Mouse (Mus musculus) CH12.LX (cell line): ENCODE measurements around the gene Samd14. TPM values are rescaled to one million over a fixed set of nuclear protein-coding genes. Genes with fewer than 3 reads are reported as not detected.

Source experiments
- DNase-seq: peaks from one replicate; pipeline ENCODE4 v3.0.0-alpha.2; 2013; ENCODE audit errors: extremely low read depth
- H3K27ac ChIP-seq: 2 replicates; pipeline ENCODE4 v1.5.1; 2012; ENCODE audit warnings: low read depth, mild to moderate bottlenecking, control low read depth, moderate library complexity; ENCODE audit not compliant: insufficient read depth
- H3K27me3 ChIP-seq: replicated peaks from 2 replicates; pipeline ENCODE3; 2012; ENCODE audit warnings: inconsistent platforms
- H3K36me3 ChIP-seq, 2 experiments: replicated peaks in 1 of 2; 2 replicates each; pipeline versions ENCODE3 to v1.6.1; 2012; ENCODE audit warnings: inconsistent platforms in 1 of 2, low read length in 1 of 2, mild to moderate bottlenecking in 1 of 2, mixed read lengths in 1 of 2, moderate library complexity in 1 of 2; ENCODE audit not compliant: control insufficient read depth in 1 of 2, insufficient read depth in 1 of 2
- H3K4me1 ChIP-seq, 2 experiments: 2 replicates each; pipeline ENCODE4 v1.6.1; 2012; ENCODE audit warnings: inconsistent platforms in 1 of 2, moderate library complexity in 1 of 2; ENCODE audit not compliant: insufficient read depth in 2 of 2, control insufficient read depth in 1 of 2
- H3K4me2 ChIP-seq: 2 replicates; pipeline ENCODE4 v1.6.1; 2012; ENCODE audit warnings: low read depth, mild to moderate bottlenecking, control low read depth; ENCODE audit not compliant: poor library complexity, insufficient read depth, severe bottlenecking
- H3K4me3 ChIP-seq, 3 experiments: fragments of 150-350 bp in 1 of 3; sonication (generic) in 1 of 3; replicated peaks in 1 of 3; 2 replicates each; pipeline versions ENCODE3 to v1.5.1; 2011 to 2012; ENCODE audit warnings: low read depth in 2 of 3, low read length in 2 of 3, mild to moderate bottlenecking in 2 of 3, moderate library complexity in 2 of 3, control low read depth in 1 of 3, improper control_type of control experiment in 1 of 3, inconsistent platforms in 1 of 3, mixed read lengths in 1 of 3; ENCODE audit not compliant: poor library complexity in 1 of 3
- H3K79me2 ChIP-seq: replicated peaks from 2 replicates; pipeline ENCODE4 v1.6.1; 2012; ENCODE audit warnings: mild to moderate bottlenecking, moderate library complexity; ENCODE audit not compliant: control insufficient read depth, poor library complexity, insufficient read depth, severe bottlenecking; ENCODE audit errors: extremely low read depth
- H3K9ac ChIP-seq: 2 replicates; pipeline ENCODE4 v1.6.1; 2012; ENCODE audit warnings: low read depth, mild to moderate bottlenecking, control low read depth, moderate library complexity; ENCODE audit not compliant: insufficient read depth
- H3K9me3 ChIP-seq: replicated peaks from 2 replicates; pipeline ENCODE3; 2012; ENCODE audit warnings: low read length, inconsistent platforms, mixed read lengths
- BHLHE40 ChIP-seq: IDR thresholded peaks from 2 replicates; pipeline ENCODE4 v1.6.1; 2011; ENCODE audit warnings: mild to moderate bottlenecking, low read depth, low read length, improper control_type of control experiment
- CHD2 ChIP-seq: IDR thresholded peaks from 2 replicates; pipeline ENCODE4 v1.6.1; 2011; ENCODE audit warnings: low read length, improper control_type of control experiment
- CTCF ChIP-seq, 2 experiments: IDR thresholded peaks in 1 of 2; conservative IDR thresholded peaks in 1 of 2; 2 replicates each; pipeline ENCODE4 v1.5.1; 2011 to 2012; ENCODE audit warnings: low read depth in 2 of 2, low read length in 2 of 2, improper control_type of control experiment in 1 of 2, inconsistent platforms in 1 of 2, mild to moderate bottlenecking in 1 of 2, moderate library complexity in 1 of 2
- EP300 ChIP-seq: IDR thresholded peaks from 2 replicates; pipeline ENCODE4 v1.6.1; 2011; ENCODE audit warnings: low read length, improper control_type of control experiment
- ETS1 ChIP-seq: conservative IDR thresholded peaks from 2 replicates; pipeline ENCODE4 v1.6.1; 2012; ENCODE audit warnings: low read depth, mild to moderate bottlenecking, inconsistent platforms, low read length, improper control_type of control experiment, moderate library complexity
- GABPA ChIP-seq: IDR thresholded peaks from 2 replicates; pipeline ENCODE4 v1.6.1; 2012; ENCODE audit warnings: low read depth, low read length, improper control_type of control experiment, inconsistent platforms; ENCODE audit not compliant: insufficient replicate concordance
- HCFC1 ChIP-seq: IDR thresholded peaks from 2 replicates; pipeline ENCODE4 v1.6.1; 2012; ENCODE audit warnings: low read depth, mild to moderate bottlenecking, inconsistent platforms, low read length, improper control_type of control experiment
- IRF4 ChIP-seq: IDR thresholded peaks from 2 replicates; pipeline ENCODE4 v1.6.1; 2014; ENCODE audit warnings: low read depth, mild to moderate bottlenecking, inconsistent platforms, low read length, improper control_type of control experiment
- JUN ChIP-seq: IDR thresholded peaks from 2 replicates; pipeline ENCODE4 v1.6.1; 2011; ENCODE audit warnings: low read depth, mild to moderate bottlenecking, low read length, improper control_type of control experiment, moderate library complexity; ENCODE audit not compliant: insufficient read depth
- JUND ChIP-seq: conservative IDR thresholded peaks from 2 replicates; pipeline ENCODE4 v1.6.1; 2011; ENCODE audit warnings: low read depth, low read length, improper control_type of control experiment
- KAT2A ChIP-seq: IDR thresholded peaks from 2 replicates; pipeline ENCODE4 v1.6.1; 2012; ENCODE audit warnings: low read length, improper control_type of control experiment, inconsistent platforms; ENCODE audit not compliant: insufficient replicate concordance
- MAFK ChIP-seq: IDR thresholded peaks from 2 replicates; pipeline ENCODE4 v1.6.1; 2011; ENCODE audit warnings: low read length, improper control_type of control experiment; ENCODE audit not compliant: insufficient replicate concordance
- MAX ChIP-seq: IDR thresholded peaks from 2 replicates; pipeline ENCODE4 v1.6.1; 2011; ENCODE audit warnings: low read length, improper control_type of control experiment
- MEF2A ChIP-seq: IDR thresholded peaks from 2 replicates; pipeline ENCODE4 v1.6.1; 2014; ENCODE audit warnings: low read depth, mild to moderate bottlenecking, inconsistent platforms, low read length, improper control_type of control experiment, borderline replicate concordance
- MXI1 ChIP-seq: IDR thresholded peaks from 2 replicates; pipeline ENCODE4 v1.6.1; 2011; ENCODE audit warnings: mild to moderate bottlenecking, low read depth, low read length, improper control_type of control experiment
- PAX5 ChIP-seq: IDR thresholded peaks from 2 replicates; pipeline ENCODE4 v1.6.1; 2012; ENCODE audit warnings: low read length, inconsistent platforms, mixed read lengths
- POLR2A ChIP-seq: IDR thresholded peaks from 2 replicates; pipeline ENCODE4 v1.6.1; 2011; ENCODE audit warnings: low read depth, mild to moderate bottlenecking, improper control_type of control experiment, low read length
- SMC3 ChIP-seq: IDR thresholded peaks from 2 replicates; pipeline ENCODE4 v1.6.1; 2011; ENCODE audit warnings: low read depth, low read length, improper control_type of control experiment
- TBP ChIP-seq: conservative IDR thresholded peaks from 2 replicates; pipeline ENCODE4 v1.6.1; 2011; ENCODE audit warnings: low read depth, low read length, improper control_type of control experiment
- TCF12 ChIP-seq: IDR thresholded peaks from 2 replicates; pipeline ENCODE4 v1.6.1; 2014; ENCODE audit warnings: low read depth, mild to moderate bottlenecking, inconsistent platforms, low read length, improper control_type of control experiment
- UBTF ChIP-seq: IDR thresholded peaks from 2 replicates; pipeline ENCODE4 v1.6.1; 2012; ENCODE audit warnings: low read depth, mild to moderate bottlenecking, inconsistent platforms, low read length, improper control_type of control experiment, moderate library complexity
- USF2 ChIP-seq: conservative IDR thresholded peaks from 2 replicates; pipeline ENCODE4 v1.6.1; 2011; ENCODE audit warnings: low read depth, low read length, improper control_type of control experiment
- dilution Hi-C: fragments of 300-500 bp; cut with MboI; formaldehyde crosslinking; loops from 2 replicates; pipeline ENCODE4 v1.14.3; 2020; ENCODE audit warnings: low sequenced_read_pairs; ENCODE audit not compliant: extremely low pct_unique_long_range_greater_than_20kb, extremely low pct_ligation_motif_present
- in situ Hi-C: fragments of 300-500 bp; cut with MboI; formaldehyde crosslinking; loops from 3 replicates; pipeline ENCODE4 v1.14.3; 2019; ENCODE audit warnings: low sequenced_read_pairs, low pct_ligation_motif_present, low pct_unique_long_range_greater_than_20kb, mixed read lengths
- polyA plus RNA-seq: library from polyadenylated mRNA; unstranded; fragments of >175 nt; gene quantifications from 2 replicates; pipeline ENCODE4 v1.2.1, GENCODE M21; 2012; ENCODE audit warnings: low read depth; ENCODE audit not compliant: insufficient read length
- total RNA-seq, 2 experiments: library from RNA; depleted of rRNA; stranded (reverse); fragments of 300-350 nt in 1 of 2; fragments of >200 nt in 1 of 2; gene quantifications; 2 replicates each; pipeline ENCODE4 v1.2.3; 2012 to 2014

The Samd14 gene
- total and polyA plus RNA-seq, 3 experiments: 0.17 TPM; not detected in 2

GRCm38 (mm10) chr11:95026849-95027248, 17.2 kb downstream of the Samd14 start:
- H3K27me3 ChIP-seq: peaks cover 66% of the 10 kb centered on the region
- dilution Hi-C loops: no loop called here
- peak; percentile 58 for DNase-seq
- H3K4me3 ChIP-seq: no peak overlapping the region
- H3K79me2 ChIP-seq: no peaks in the 10 kb centered on the region
- peaks cover 12% of the 10 kb centered on the region for H3K9me3 ChIP-seq
- in situ Hi-C loops: no loop called here
- H3K27ac ChIP-seq: no peak overlapping the region
- H3K4me1 ChIP-seq: peaks cover 19 to 45% of the 10 kb centered on the region in 2 experiments
- no peak overlapping the region for H3K4me2 ChIP-seq
- TF ChIP-seq BHLHE40 (peak; percentile 34; the same call in 1 of the 2 replicates), USF2 (no peak), GABPA (no peak), KAT2A (no peak), EP300 (0 out of 2 replicates have a peak, but pooled peaks have one; percentile 13), MXI1 (no peak), TCF12 (peak; percentile 50; the same call in 1 of the 2 replicates), ETS1 (peak; percentile 41; the same call in 1 of the 2 replicates)
- TF ChIP-seq, all 38 proteins: peak for 4
- no peaks in the 10 kb centered on the region for H3K36me3 ChIP-seq
- H3K9ac ChIP-seq: no peak overlapping the region

DNA sequence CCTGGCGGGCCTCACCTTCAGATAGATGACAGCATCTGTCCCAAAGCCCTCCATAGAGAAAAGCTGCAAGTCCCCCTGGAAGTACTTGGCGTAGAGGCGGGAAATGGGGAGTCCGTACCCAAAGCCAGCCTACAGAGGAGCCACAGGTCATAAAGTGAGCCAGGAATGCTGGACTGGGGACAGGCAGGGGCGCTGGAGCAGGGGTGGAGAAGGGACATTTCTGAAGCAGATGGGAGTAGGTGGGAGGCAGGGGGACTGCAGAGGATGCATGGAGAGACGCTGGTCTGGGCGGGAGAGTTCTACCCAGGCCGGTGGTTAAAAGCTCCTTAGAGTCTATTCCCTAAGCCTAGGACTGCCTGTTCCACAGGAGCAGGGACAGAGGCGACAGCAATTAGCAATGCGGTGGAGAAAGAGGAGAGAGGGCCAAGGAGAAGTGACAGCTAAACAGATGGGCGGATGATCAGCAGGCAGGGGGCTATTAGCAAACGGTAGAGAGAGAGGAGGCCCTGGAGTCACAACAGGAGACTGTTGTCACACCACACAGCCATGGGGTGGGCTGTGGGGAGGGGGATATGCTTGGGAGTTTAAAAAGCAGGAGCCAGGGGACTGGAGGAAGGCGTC, 18.3 kb downstream of the Samd14 start:
- dilution Hi-C loops (no loop called here), in situ Hi-C loops (no loop called here)
- H3K27ac ChIP-seq: no peak overlapping the region
- no peak overlapping the region for H3K4me2 ChIP-seq
- TF ChIP-seq SMC3: no peak
- no peak for TF ChIP-seq MAFK
- no peak for TF ChIP-seq UBTF
- TF ChIP-seq JUND: no peak
- no peak for TF ChIP-seq TBP
- H3K4me3 ChIP-seq: no peak overlapping the region
- H3K4me1 ChIP-seq: peaks cover 19 to 34% of the 10 kb centered on the region in 2 experiments
- no peaks in the 10 kb centered on the region for H3K79me2 ChIP-seq
- H3K9ac ChIP-seq: no peak overlapping the region
- H3K36me3 ChIP-seq: no peaks in the 10 kb centered on the region
- peaks cover 67% of the 10 kb centered on the region for H3K27me3 ChIP-seq
- no peak for DNase-seq
- peaks cover 8% of the 10 kb centered on the region for H3K9me3 ChIP-seq

DNA sequence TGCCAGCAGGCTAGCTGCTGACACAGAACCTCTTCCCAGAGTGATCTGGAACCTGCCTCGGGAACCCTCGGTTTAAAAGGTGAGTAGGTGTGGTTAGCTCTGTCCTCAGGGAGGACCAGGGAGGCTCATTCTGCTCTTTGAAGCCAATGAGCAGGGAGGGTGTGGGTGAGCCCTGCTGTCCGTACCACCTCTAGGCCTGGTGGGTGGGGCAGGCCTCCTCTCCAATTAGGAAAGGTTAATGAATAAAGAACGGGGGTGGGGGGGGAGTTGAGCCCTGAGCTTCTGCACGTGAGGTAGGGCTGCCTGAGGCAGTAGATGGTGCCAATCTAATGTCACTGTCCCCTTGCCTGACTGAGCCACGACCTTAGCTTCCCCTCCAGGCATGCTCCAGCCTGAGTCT, 23.3 kb downstream of the Samd14 start:
- H3K9me3 ChIP-seq: no peaks in the 10 kb centered on the region
- H3K27ac ChIP-seq: no peak overlapping the region
- no peaks in the 10 kb centered on the region for H3K79me2 ChIP-seq
- H3K27me3 ChIP-seq: peaks cover 76% of the 10 kb centered on the region
- no peaks in the 10 kb centered on the region for H3K36me3 ChIP-seq
- in situ Hi-C loops (no loop called here), dilution Hi-C loops (no loop called here)
- TF ChIP-seq BHLHE40: no peak
- no peak for TF ChIP-seq ETS1
- no peak for TF ChIP-seq POLR2A
- TF ChIP-seq IRF4: no peak
- TF ChIP-seq MEF2A: no peak
- no peak for TF ChIP-seq HCFC1
- no peak for TF ChIP-seq SMC3
- TF ChIP-seq JUN: no peak
- no peak for TF ChIP-seq PAX5
- TF ChIP-seq USF2: no peak
- no peak for TF ChIP-seq CTCF (conservative IDR thresholded peaks at IDR 0.05 in 1 of 2, IDR thresholded peaks at IDR 0.05 in 1 of 2; ENCODE audit: low read depth in 2 of 2, low read length in 2 of 2)
- no peak for TF ChIP-seq MAX
- no peak for TF ChIP-seq CHD2
- TF ChIP-seq MXI1: no peak
- H3K4me2 ChIP-seq: no peak overlapping the region
- DNase-seq: no peak
- H3K9ac ChIP-seq: no peak overlapping the region
- H3K4me3 ChIP-seq: no peak overlapping the region
- H3K4me1 ChIP-seq: peaks cover 0 to 5% of the 10 kb centered on the region in 2 experiments; a peak in 3 of 4 replicates
